Mouse (Mus musculus) ovary, postnatal 10 days (tissue): ENCODE results near the gene Esr2.

ENCODE experiments used
- DNase-seq: peaks from one replicate; pipeline ENCODE4 v3.0.0; 2022; ENCODE audit warnings: low spot score

Gene Esr2

DNA sequence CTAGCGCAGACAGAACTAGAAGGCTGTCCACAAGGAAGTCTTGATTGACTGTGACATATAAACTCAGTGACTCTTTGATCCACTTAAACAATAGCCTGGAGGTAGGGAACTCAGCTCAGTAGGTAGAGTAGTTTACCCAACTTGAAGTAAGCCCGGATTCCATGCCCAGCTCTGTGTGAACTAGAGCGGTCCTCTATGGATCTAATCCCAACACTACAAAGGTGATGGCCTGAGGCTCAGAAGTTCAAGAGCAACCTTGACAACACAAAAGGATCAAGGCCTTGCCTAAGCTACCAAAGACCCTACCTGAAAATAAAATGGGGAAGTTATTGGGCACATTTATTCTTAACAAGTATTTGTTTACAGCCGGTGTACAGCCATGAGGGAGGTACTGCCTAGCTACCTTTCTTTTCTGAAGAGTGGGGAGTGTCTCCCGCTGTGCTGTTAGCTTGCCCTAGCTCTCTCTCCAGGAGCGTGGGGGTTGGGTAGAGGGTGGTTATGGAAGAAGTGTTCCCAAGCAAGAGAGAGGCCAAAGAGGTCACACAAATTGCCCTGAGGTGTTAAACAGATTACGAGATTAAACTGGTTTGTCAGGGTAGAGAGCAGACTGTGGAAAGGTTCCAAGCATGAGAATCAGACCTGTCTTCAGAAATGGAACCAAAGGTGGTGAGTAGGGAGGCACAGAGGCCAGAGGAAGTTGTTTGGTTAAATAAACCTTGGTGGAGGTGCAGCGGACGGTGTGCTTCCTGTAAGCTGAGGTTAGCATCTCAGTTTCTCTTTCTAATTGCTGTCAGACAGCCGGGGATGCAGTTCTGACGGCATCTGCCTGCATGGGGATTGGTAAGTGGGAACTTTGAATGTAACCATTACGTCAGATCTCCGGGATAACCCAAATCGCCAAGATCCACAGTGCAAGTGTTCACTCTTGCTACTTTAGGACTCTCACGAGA, 90.8 kb downstream of the Esr2 start:
- DNase-seq: no peak

DNA sequence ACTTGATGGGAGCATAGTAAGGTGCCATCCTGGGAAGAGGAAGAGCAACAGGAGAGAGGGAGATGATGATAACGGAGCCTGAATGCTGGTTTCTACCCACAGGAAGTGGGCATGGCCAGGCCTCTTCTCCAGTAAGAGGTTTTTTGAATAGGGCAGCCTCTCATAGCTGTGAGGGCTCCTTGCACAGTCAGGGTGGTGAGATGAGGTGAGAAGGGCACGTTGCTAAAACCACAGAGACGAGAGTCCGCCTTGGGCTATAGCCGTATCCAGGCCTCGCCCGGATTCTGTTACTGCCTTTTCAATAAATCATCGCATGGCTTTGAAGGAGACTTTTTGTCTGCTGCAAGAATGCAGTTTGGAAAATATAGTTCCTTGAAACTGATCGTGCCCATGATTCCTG, 92.0 kb downstream of the Esr2 start:
- DNase-seq: no peak

DNA sequence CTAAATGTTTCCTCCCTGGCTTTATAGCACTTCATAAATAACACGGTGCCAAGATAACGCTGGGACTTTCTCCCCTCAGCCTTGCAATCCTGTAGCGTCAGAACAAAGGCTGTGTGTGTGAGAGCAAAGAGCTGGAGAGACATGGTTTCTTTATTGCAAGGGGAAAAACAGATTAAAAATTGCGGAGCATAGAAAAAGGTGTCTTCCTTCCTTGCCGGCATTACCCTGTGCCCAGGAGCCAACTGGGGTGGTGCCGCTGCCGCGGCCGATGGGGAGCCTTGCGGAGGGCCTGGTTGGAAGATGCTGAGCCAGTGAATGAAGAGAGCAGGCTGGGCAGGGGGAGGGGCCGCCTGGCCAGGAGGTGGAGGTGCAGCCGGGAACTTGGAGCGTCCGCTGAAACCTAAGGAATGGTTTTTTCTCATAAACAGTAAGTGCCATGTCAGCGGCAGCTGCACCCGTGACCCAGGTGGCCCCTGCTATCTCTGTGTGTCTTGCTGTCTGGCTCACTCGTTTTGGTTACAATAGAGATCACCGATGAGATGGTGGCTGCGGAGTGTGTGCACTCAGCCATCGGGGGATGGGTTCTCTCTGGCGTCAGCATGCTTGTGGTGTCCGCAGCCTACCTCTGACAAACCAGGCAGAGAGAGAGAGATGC, 95.4 kb downstream of the Esr2 start:
- DNase-seq: no peak

DNA sequence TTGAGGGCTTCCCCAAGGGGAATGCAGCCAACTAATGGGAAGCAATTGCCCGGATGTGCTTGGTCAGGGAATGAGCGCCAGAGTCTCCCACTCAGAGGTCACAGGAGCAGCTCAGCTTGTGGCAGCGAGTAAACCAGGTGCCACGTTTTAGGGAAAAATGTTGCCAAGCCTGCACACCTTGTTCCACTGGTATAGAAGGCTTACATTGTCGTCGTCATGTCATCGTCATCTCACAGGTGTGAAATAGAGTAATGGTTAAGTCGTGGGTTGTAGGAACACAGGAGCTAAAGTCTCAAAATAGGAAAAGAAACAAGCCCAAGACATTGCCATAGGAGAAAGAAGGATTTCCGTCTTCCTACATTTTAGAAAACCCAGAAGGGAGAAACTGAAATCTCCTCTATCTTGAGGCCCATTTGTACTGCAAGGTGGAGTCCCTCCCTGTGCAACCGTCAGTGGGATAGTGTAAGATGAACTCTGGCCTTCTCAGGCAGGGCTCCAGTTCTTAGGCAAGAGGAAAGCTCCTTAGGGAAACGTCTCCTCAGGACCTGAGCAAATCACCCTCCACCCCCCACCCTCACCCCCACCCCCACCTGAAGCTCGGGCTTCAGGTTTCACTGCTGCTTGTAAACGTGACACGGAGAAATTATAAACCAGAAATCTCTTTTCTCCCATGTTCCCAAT, 96.0 kb downstream of the Esr2 start:
- DNase-seq: no peak

DNA sequence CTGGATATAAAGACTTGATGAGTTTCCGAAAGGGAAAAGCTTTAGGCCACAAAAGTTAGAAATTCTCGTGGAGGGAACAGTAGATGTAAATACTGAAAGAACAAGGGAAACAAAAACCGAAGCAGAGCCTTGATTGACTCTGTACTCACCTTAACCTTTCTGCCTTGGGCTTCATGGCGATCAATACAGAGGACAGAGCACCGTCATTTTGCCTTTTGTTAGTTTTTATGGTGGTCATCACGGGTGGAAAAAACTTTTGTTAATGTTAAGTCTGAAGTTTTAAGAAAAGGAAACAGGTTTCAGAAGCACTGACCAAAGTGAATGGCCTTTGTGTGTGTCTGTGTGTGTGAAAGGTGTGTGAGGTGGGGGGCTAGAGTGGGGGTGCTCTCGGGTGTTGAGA, 103.1 kb downstream of the Esr2 start:
- no peak for DNase-seq

DNA sequence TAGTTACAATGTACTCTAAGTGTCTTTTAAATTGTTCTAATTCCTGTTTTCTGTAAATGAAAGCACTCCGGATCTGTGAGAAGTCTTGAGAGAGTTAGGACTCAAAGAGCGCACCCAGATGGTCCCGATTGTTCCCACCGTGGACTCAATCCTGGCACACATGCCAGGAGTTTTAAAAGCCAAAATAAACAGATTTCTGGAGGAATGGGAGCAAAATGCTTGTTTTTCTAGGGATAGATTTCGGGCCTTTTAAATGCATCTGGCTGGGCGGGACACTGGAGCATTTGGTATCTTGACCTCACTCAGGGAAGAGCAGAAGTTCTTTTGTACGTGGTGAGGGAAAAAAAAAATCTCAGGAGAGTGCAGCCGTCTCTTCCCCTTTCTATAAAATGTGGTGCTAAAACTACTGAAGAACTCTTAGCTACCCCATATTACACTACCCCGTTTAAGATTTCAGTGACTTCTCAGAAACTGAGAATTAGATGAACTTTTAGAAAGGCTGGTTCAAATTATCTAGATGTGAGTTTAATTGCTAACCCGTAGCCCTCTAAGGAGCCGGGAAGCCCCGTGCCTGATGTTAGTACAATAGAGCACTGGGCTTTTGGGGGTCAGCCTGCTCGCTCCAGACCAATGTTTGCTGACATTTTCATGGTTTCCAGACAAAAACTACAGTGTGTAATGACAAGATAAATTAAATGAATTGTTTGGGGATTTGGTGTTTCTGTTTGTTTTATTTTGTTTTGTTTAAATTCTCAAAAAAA, 103.8 kb downstream of the Esr2 start:
- no peak for DNase-seq

DNA sequence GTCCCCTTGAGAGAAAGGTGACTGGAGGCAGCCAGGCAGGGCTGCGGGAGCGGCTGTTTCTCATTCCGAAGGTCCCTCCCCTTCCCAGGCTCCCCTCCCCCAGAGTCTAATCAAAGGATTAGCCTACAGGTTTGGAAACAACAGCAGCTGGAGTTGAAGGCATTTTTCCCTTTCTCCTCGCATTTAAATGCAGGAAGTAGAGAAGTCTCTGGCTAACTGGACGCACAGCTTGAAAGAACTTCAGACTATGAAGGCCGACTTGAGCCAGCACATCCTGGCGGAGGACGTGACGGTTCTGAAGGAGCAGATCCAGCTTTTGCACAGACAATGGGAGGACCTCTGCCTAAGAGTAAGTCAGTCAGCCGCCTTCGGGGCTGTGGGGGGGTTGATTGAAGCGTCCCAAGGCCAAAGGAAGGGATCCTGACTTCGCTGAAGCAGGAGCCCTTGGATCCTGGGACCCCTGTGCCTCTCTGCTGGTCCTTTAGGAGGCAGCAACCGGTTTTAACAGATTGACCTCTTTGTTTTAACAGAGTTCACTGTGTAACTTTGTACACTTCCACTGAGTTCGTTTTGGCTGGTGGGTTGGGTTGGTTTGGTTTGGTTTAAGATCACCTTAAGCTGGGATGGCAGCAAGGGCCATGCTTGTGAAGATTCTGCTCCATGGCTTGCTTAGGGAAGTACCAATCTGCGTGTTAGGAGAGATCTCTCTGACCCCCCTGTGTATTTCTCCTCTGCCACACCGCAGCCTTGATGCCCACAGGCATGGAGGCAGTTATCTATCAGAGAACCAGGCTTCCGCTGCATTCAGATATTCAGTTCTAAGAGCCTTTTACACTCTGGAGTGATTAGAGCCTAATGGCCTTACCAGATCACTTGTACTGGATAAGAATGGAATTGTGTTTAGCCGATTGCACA, 104.9 kb downstream of the Esr2 start:
- DNase-seq: no peak
